Mouse (Mus musculus) lung, postnatal 10 days (tissue): ENCODE data around the gene Hand2.

Source experiments
- DNase-seq: peaks from one replicate; pipeline ENCODE4 v3.0.0; 2021

Hand2 gene

DNA sequence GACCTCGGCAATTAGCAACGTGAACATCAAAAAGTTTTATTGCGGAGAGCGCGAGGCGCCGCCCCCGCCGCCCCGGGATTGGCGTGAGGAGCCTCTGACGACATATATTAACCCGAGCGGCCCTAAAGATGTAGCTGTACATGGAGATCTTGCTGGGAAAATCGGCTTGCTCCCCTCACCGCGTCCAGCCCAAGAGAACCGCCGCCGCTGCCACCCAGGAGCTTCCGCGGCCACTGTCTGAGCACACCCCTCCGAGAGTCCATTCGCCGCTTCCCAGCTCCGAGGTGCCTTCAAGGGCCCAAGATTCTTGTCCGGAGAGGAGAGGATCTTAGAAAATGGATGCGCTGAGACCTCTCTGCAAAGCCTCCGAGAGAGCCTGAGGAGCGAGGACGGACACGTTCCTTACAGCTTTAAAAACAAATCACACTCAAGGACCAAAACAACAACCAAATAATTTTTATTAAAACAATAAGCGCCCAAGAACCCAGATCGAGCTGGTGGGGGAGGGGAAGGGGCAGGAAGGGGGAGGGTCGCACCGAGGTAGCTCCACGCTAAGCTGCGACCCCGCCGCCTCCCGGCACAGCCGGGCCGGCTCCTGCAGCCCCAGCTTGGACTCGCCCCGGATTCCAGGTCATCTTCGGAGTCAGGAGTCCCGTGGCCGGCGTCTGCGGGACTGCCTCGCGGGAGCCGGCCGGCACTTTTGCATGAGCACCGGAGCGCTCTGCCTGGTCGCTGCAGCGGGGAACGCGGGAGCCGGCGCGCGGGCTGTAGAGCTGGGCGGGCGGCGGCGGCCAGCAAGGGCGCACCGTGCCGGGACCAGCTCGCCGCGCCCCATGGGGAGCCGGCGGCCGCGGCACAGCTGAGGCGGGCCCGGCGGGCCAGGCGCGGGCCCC lies at the start of gene Hand2:
TSS of gene Hand2 (plus strand) at position 133 of the 893 bp plus-strand sequence.
- no peak for DNase-seq

DNA sequence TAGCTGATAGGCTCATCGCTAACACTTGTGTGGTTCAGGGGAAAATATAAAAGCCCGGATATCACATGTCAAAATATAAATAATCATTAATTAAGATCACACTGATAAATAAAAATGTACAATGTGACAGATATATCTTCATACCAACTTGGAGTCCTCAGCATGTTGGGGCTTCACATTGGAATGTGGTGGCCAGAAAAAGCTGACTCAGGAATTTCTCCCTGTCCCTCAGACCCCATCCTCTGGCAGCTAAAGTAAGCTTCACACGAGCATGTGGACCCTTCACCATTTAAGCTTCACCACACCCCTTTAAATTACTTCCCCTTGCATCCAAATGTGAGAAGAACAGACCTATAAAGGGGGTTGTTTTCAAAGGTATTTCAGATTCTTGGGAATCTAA lies 47.7 kb upstream of the Hand2 start:
- no peak for DNase-seq

DNA sequence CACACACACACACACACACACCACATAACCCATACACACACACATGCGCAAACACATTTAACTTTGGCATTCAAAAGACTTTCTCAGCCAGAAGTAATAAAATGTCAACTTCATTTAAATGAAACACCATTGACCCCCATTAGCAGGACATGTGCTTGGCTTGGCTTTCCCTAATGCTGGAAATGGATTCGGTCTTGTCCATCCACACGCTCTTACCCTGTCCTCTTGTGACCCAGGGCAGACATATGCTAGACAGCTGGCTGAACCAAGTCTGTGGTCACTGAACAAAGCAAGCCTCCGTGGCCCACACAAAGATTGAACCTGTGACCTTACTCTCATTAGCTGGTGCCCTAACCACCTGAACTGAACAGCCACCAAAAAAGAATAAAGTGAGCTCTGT lies 27.3 kb upstream of the Hand2 start:
- DNase-seq, result no peak

DNA sequence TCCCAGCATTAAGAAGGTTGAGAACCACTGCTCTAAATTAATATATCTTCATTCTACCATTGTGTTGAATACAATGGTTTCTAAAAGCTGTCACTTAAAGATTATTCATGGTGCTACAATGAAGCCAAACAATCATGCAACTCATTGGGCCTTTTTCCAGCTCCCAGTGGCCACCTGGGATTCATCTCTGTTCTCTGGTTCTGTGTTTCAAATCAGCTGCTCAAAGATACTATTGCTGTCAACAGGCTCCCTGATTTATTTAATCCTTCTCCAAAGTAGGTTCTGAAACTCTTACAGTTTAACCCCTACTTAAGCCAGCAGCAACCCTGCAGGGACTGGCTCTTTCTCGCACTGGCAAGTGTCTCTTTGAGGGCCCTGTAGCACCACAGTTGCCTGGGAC lies 17.3 kb upstream of the Hand2 start:
- DNase-seq, result no peak

DNA sequence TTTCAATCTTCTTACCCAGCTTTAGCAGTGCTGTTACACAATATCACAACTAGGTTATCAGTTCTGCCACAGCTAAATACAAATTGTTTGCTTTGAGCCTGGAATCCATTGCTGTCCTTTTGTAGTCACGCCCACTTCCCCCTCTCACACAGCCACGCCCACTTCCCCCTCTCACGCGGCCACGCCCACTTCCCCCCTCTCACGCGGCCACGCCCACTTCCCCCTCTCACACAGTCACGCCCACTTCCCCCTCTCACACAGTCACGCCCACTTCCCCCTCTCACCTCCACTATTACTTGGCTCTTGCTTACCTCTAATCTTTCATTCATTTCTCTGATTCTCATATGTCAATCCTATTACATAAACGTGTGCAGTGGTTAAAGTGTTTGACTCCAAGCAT lies 15.8 kb upstream of the Hand2 start:
- DNase-seq, result no peak

DNA sequence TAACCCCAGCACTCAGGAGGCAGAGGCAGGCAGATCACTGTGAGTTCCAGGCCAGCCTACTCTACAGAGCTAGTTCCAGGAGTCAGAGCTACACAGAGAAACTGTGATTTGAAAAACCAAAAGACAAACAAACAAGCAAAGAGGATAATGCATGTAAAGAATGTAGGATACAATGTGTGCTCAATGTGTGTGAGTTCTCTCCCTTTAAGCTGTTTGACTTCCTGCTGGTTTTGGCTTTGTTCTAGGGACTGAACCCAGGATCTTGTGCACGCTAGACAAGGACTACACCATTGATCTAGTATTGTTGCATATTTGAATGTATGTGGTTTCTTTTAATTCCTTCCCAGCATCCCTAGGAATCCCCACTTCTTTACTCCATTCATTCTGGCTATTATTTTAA lies 14.3 kb upstream of the Hand2 start:
- DNase-seq, result no peak

DNA sequence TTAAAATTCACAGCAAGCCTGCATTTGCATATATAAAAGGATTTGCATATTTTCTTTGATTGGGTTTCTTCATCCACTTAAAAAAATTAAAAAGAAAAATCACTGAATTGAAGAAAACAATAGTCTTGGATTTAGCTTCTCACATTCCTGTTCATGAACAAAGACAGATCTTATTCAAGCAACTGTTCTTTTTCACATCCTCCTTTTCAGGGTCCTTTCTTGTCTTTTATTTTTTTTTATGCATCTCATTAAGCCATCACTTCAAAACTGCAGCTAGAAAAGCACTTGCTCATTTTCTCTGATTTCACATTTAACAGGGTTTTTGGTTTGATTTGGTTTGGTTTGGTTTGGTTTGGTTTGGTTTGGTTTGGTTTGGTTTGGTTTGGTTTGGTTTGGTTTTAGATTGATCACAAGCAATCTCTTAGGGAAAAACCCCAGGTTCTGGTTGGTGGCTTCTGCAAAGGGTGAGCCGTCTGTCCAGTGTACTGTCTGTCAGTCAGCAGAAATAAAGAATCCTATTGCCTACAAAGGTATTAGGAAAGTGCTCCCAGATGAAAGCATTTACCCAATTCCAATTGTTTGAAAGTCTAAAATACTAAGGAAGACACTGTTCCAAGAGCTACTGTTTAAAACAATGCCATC lies 10.8 kb upstream of the Hand2 start:
- no peak for DNase-seq

DNA sequence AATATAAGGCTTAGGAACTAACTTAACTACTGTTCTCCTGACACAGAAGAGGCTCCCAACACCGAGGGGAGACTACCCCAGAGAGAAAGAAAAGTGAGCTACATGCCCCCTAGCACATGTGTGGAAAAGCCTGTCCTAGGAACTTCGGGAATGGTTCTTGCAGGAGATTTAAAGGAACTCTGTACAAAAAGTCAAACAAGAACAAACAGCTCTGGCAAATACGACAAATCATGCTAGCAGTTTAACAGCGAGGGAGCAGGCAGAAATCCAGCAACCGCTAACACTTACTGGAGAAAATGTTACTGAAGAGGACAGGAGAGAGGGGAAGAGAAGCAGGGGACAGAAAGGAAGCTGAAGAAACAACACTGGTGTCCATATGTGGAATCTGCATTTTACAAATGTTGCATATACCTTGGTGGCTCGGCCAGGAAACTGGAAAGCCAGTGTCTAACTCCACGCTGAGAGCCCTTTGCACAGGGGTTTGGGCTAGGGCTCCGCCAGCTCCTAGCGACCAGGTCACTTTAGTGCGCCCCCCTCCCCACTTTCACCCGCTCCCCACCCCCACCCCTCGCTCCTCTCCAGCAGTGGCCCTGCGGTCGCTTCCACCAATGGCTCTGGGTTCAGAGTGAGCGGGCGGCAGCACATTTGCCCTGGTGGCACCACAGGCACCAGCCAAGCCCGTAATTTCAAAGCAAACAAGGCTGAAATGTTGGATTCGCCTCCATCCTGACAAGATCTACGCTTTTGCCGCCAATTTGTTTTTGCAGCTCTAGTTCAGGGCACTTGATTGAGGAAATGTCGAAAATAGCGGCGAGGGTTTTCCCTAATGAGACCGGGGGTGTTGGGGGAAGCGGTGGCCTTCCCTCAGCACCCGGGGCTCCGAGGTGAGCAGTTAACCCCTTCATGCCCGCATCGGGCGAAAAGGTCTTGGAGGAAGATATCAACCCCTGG lies 8.5 kb upstream of the Hand2 start:
- no peak for DNase-seq

DNA sequence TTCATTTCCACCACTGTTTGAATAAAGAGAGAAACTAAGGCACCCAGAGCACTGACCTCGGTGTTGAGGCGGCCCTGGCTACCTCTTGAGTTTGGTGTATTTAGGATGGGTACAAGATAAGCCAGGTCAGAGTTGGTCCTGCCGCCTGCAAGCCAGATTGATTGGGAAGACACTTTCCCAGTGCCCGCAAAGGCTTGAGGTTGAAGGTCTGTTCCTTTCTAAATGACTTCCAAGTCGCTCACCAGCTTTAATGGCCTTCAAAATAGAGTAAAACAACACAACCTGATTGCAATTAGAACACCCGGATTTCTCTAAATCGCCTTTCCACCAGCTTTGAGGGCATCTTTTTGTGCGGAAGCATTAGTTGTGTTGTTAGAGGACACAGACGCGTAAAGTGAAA lies 7.2 kb upstream of the Hand2 start:
- DNase-seq, result no peak

DNA sequence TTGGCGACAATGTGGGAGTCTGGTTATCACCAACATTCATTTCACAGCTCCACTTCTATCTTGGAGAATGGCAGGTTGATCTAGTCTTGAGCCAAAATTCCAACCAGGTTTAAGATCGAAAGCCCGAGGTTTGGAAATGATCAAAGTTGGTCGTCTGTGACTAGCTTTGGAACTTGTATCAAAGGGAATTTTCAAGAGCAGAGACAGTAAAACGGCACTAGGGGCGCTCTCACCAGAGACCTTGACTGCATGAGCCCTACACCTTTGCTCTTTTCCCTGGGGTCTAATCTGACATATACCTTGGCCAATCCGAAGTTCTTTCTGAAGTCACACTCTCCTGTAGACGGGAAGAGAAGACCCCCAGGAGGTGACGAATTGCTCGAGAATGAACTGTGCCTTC lies 6.6 kb upstream of the Hand2 start:
- no peak for DNase-seq

DNA sequence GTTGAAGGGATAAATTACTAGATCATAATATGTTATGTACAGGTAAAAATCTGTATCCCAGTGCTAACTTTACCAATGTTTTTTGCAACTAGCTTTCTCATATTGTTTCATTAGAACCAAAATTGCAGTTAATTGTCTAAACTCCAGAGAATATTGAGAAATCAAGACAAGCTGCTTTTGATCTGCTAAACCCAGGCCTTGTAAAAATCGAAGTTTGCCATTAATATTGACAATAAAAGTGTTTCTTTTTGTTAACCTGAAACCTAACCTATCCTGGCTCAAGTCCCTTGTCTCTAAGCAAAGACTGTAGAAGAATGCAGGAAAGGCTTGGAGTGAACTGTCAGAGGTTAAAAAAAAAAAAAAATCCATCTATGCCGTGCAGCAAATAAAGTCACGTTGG lies 5.3 kb upstream of the Hand2 start:
- DNase-seq, result no peak

DNA sequence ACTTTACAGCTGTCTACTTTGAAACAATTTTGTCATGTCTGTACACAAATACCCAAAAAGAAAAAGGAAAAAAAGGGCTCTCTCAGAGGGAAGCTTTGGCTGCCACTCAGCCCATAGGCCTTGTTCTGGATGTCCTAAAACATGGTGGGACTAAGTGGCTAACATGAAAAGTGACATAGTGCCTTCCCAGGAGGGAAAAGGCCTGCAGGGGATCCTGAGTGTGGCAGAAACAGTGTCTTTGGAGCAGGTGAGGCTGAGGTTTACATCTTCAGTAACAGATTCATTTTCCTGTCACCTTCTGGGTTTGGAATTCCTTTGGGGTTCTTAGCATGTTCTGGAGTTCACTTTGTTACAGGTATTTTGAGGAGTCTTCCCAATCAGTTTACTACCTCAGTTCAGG lies 3.7 kb upstream of the Hand2 start:
- DNase-seq, result no peak

DNA sequence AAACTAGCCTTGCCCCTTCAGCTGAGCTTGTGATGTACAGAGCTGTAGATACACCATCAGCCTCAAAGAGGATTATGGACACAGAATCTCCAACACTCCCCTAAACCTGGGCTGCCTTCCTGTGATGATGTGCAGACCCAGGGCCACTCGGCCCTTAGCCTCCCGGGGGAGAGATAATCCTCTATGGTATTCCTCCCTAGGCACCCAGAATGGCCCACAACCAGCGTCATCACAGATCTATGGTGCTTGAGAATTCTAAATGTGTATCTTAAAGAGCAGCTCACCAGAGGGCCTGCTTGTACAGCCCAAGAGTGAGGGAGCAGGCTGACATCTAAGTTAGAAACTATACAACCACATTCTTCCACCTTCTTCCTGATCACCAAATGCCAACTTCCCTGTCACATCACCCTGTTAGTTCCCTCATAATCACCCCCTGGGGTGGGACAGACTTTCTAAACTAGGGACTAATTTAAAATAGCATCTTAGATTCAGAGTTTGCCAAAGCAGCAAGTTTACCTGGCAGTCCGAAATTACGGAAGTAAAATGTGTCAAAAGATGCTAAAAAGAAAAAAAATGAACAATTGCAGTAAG lies 2.8 kb upstream of the Hand2 start:
- no peak for DNase-seq

DNA sequence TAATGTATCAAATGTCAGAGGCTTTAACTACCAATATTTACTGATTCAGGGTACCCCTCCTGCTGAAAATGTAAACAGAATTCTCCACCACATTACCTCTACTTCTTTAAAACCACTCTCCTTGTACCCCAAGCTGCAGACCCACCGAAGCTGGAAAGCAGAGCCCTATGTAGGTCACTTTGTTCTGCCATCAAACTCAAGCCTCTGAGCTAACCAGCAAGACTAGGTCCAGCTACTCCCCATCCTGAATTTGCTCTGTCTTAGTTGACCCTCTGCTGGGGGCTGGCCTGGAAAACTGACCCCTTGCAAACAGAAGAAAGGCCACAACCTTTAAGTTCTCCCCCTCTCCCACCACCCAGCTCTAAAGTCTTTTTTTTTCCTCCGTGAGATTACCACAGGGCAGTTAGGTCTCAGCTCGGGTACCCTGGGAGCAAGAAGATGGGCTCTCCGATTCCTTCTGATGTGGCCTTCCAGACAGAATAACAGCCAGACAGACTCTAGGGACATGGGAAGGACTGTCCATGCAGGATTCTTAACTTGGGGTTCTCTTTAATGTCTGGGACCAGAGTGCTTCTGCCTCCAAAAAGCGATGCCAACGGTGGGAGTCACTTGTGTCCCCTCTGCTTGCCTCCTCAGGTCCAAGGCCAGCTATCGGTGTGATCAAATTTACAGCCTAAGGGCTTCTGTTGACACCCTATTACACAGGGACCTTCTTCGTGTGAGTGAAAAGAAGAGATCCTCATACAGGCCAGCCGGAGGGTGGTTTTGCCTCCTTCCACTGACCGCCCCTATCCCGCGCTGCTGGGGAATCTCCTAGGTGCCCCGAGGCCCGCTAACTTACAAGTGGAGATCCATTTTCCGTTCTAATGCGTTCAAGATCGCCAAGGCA lies 1.4 kb upstream of the Hand2 start:
- DNase-seq, result no peak

DNA sequence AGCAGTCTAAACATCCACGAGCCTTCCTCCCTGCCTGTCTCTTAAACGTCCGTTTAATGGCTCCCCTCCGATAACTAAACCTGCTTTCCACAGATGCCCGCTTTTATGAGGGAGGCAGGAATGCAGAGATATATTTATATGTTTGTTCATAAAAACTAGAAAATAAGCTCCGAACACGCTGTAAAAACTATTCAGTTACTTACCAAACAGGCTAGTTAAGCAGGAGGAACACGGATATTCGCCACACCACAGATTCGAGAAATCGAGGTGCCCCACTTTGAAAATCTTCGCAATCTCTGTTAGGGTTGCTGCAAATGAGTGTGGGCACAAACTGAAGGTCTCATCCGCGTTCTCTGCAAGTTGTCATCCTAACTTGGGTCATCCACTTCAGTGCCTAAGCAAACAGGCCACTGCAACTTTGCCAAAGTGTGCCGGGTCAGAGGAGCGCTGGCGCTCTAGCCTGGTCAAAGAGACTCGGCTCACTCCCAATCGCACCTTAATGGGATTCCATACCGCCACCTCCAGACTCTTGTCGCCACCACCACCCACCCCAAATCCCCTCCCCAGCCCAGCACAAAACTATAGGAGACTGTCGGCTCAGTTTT lies 700 bp upstream of the Hand2 start:
- no peak for DNase-seq

DNA sequence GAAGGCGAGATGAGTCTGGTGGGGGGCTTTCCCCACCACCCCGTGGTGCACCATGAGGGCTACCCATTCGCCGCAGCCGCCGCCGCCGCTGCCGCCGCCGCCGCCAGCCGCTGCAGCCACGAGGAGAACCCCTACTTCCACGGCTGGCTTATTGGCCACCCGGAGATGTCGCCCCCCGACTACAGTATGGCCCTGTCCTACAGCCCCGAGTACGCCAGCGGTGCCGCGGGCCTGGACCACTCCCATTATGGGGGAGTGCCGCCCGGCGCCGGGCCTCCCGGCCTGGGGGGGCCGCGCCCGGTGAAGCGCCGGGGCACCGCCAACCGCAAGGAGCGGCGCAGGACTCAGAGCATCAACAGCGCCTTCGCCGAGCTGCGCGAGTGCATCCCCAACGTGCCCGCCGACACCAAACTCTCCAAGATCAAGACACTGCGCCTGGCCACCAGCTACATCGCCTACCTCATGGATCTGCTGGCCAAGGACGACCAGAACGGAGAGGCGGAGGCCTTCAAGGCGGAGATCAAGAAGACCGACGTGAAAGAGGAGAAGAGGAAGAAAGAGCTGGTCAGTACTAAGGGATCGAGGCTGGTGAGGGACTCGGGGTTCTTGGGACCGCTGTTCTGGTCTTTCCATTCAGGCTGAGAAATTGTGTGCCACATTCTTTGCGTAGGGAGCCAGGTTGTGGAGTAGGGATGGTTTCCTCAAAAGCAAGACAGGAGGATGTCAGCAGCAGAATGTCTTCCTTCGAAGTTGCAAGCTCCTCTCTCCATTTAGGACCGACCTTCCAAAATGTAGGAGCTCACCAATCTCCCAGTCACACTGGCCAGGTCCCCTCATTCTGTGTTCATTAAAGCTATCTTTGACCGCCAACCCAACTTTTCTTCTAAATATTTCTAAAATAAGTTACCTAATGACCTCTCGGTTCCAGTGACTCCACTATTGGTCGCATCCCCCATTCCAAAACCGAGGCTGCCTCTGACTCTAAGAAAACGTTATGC lies 1.4 kb downstream of the Hand2 start:
- no peak for DNase-seq

DNA sequence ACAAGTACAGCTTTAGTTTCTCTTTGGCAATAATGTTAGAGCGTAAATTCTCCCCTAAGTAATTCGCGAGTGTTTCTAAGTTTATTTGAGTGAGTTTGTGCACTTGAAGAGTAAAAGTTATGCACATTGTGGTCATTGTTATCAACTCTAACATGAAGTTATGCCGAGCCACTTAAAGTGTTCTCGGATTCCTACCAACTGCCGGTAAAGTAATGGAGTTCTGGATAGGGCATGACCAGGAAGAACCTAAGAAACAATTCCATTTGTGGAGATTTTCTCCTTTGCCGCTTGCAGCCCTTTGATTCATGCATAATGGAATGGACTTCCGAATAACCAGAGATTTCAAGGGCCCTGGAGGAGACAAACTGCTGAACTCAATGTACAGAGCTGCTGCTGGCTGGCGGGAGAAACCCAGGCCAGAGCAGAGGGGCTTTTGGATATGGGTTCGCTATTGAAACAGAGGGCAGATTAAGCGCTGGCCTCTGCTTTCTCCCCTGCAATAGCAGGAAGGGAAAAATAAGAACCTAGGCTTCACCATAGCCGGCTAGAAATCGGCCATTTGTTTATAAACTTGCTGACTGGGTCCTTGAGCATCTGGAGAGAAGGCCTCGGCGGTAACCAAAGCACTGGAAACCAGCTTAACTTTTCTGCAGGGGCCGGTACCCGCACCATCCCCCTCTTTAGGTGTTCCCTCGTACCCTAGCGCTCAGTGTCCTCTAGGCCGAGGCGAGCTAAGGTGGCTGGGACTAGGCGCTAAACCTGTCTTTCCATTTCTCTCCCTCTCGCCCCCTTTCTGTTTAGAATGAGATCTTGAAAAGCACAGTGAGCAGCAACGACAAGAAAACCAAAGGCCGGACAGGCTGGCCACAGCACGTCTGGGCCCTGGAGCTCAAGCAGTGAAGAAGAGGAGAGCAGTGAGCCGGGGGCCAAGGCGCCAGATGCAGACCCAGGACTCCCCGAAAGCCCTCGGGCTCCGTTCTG lies 2.5 kb downstream of the Hand2 start:
- no peak for DNase-seq

DNA sequence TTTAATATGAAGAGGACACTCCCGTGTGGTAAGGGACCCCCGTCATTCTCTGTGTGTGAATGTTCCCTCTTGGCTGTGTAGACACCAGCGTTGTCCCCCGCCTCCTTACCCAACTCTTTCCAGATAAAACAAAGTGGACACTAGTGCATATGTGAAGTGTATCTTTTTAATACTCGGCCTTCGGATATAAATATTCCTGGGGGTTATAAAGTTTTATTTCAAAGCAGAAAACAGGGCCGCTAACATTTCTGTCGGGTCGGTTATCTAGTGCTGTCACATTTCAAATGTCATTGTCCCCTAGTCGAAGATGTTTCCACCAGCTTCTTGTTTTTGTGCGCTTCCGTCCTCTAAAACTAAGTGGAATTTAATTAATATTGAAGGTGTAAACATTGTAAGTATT lies 3.3 kb downstream of the Hand2 start:
- no peak for DNase-seq

DNA sequence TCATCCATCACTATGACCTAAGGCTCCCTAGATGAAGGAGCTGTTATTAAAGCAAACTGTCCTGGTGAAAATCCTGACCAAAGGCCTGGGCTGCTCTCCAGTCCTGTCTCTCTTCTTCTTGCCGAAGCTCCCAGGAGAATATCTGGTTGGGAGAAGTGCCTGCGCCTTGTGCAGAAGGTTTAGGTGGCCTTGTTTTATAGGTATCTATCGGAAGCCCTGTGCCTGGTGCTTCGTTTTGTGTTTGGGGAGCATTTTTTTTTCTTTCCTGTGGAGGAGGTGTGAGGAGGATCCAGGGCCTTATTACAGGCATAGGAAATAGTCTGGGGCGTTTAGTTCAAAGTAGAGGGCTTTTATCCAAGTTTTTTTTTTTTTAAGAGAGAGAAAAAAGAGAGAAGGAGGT lies 3.9 kb downstream of the Hand2 start:
- DNase-seq, result no peak
